Mouse (Mus musculus): ENCODE data around the gene Cs. TPM values are rescaled to one million over a fixed set of nuclear protein-coding genes. Genes with fewer than 3 reads are reported as not detected.
"Not testable (repeated sequence)": the region's sequence is repeated elsewhere in the genome, so short reads cannot be mapped to it uniquely, and the experiment has no call there.

Cs gene
- 61.9 and 64.4 TPM in 2 replicates for polyA plus RNA-seq (2011; ENCODE audit: insufficient read depth, insufficient read length, low replicate concordance, missing spikeins)

GRCm38 (mm10) chr10:128337306-128338181, at the start of gene Cs:
TSS of gene Cs (plus strand) at chr10:128337734.
- WGBS: under 1% methylated on average over 61 of the region's 61 CpGs
- peak within 1 kb of the TSS; percentile 99 for H3K27ac ChIP-seq (ENCODE audit: control insufficient read depth, insufficient read depth, low read depth, low read length, poor library complexity)
- H3K4me1 ChIP-seq (ENCODE audit: control insufficient read depth, insufficient read depth, low read length): peaks cover 3% of the 10 kb centered on the region; the same call in 1 of the 2 replicates
- peak within 1 kb of the TSS; percentile 98 for H3K4me3 ChIP-seq (replicated peaks; ENCODE audit: control insufficient read depth, low read depth, low read length)
- TF ChIP-seq CTCF (IDR thresholded peaks at IDR 0.05; ENCODE audit: control insufficient read depth, insufficient read depth, low read length) (no peak), POLR2A (IDR thresholded peaks at IDR 0.05; ENCODE audit: borderline replicate concordance, control insufficient read depth, low read depth, low read length) (peak; percentile 76; the same call in 1 of the 2 replicates)

GRCm38 (mm10) chr10:128290594-128290993, 46.9 kb upstream of the Cs start:
- 100% methylated on average over 1 of the region's 1 CpGs for WGBS
- not testable (repeated sequence) for H3K27ac ChIP-seq (ENCODE audit: control insufficient read depth, insufficient read depth, low read depth, low read length, poor library complexity); H3K4me3 ChIP-seq (replicated peaks; ENCODE audit: control insufficient read depth, low read depth, low read length); H3K4me1 ChIP-seq (ENCODE audit: control insufficient read depth, insufficient read depth, low read length)

GRCm38 (mm10) chr10:128296370-128297090, 41.0 kb upstream of the Cs start:
- TF ChIP-seq POLR2A (IDR thresholded peaks at IDR 0.05; ENCODE audit: borderline replicate concordance, control insufficient read depth, low read depth, low read length) (no peak), CTCF (IDR thresholded peaks at IDR 0.05; ENCODE audit: control insufficient read depth, insufficient read depth, low read length) (no peak)
- 81% methylated on average over 13 of the region's 13 CpGs for WGBS
- Histone ChIP-seq H3K4me3 (replicated peaks; ENCODE audit: control insufficient read depth, low read depth, low read length) (no peak overlapping the region), H3K4me1 (ENCODE audit: control insufficient read depth, insufficient read depth, low read length) (peaks cover 3% of the 10 kb centered on the region; the same call in 1 of the 2 replicates), H3K27ac (ENCODE audit: control insufficient read depth, insufficient read depth, low read depth, low read length, poor library complexity) (no peak overlapping the region)

GRCm38 (mm10) chr10:128297221-128297620, 40.3 kb upstream of the Cs start:
- 79% methylated on average over 4 of the region's 4 CpGs for WGBS
- no peak overlapping the region for H3K27ac ChIP-seq (ENCODE audit: control insufficient read depth, insufficient read depth, low read depth, low read length, poor library complexity)
- TF ChIP-seq POLR2A (IDR thresholded peaks at IDR 0.05; ENCODE audit: borderline replicate concordance, control insufficient read depth, low read depth, low read length) (no peak), CTCF (IDR thresholded peaks at IDR 0.05; ENCODE audit: control insufficient read depth, insufficient read depth, low read length) (no peak)

GRCm38 (mm10) chr10:128297622-128298021, 39.9 kb upstream of the Cs start:
- H3K4me1 ChIP-seq (ENCODE audit: control insufficient read depth, insufficient read depth, low read length): peaks cover 3% of the 10 kb centered on the region; the same call in 1 of the 2 replicates
- H3K27ac ChIP-seq (ENCODE audit: control insufficient read depth, insufficient read depth, low read depth, low read length, poor library complexity): peak overlapping the region; percentile 44
- no peak overlapping the region for H3K4me3 ChIP-seq (replicated peaks; ENCODE audit: control insufficient read depth, low read depth, low read length)
- TF ChIP-seq CTCF (IDR thresholded peaks at IDR 0.05; ENCODE audit: control insufficient read depth, insufficient read depth, low read length) (no peak), POLR2A (IDR thresholded peaks at IDR 0.05; ENCODE audit: borderline replicate concordance, control insufficient read depth, low read depth, low read length) (no peak)
- WGBS: 85% methylated on average over 11 of the region's 11 CpGs

More at GRCm38 (mm10) chr10:128297221-128297620, 40.3 kb upstream of the Cs start:
- H3K4me3 ChIP-seq (replicated peaks; ENCODE audit: control insufficient read depth, low read depth, low read length): no peak overlapping the region
- H3K4me1 ChIP-seq (ENCODE audit: control insufficient read depth, insufficient read depth, low read length): peaks cover 3% of the 10 kb centered on the region; the same call in 1 of the 2 replicates

GRCm38 (mm10) chr10:128298243-128298642, 39.3 kb upstream of the Cs start:
- H3K4me3 ChIP-seq (replicated peaks; ENCODE audit: control insufficient read depth, low read depth, low read length): no peak overlapping the region
- TF ChIP-seq CTCF (IDR thresholded peaks at IDR 0.05; ENCODE audit: control insufficient read depth, insufficient read depth, low read length) (no peak), POLR2A (IDR thresholded peaks at IDR 0.05; ENCODE audit: borderline replicate concordance, control insufficient read depth, low read depth, low read length) (no peak)
- 20% methylated on average over 6 of the region's 6 CpGs for WGBS
- H3K27ac ChIP-seq (ENCODE audit: control insufficient read depth, insufficient read depth, low read depth, low read length, poor library complexity): peak overlapping the region; percentile 44; the same call in 1 of the 2 replicates
- H3K4me1 ChIP-seq (ENCODE audit: control insufficient read depth, insufficient read depth, low read length): peaks cover 3% of the 10 kb centered on the region; the same call in 1 of the 2 replicates

GRCm38 (mm10) chr10:128298702-128299171, 38.8 kb upstream of the Cs start, which contains the start of gene Il23a:
TSS of gene Il23a (minus strand) at chr10:128298752.
- H3K27ac ChIP-seq (ENCODE audit: control insufficient read depth, insufficient read depth, low read depth, low read length, poor library complexity): peak within 1 kb of the TSS; percentile 44
- peaks cover 3% of the 10 kb centered on the region; the same call in 1 of the 2 replicates for H3K4me1 ChIP-seq (ENCODE audit: control insufficient read depth, insufficient read depth, low read length)
- H3K4me3 ChIP-seq (replicated peaks; ENCODE audit: control insufficient read depth, low read depth, low read length): no peak within 1 kb of the TSS
- 51% methylated on average over 11 of the region's 11 CpGs for WGBS
- TF ChIP-seq POLR2A (IDR thresholded peaks at IDR 0.05; ENCODE audit: borderline replicate concordance, control insufficient read depth, low read depth, low read length) (no peak), CTCF (IDR thresholded peaks at IDR 0.05; ENCODE audit: control insufficient read depth, insufficient read depth, low read length) (no peak)

- H3K27ac ChIP-seq (ENCODE audit: control insufficient read depth, insufficient read depth, low read depth, low read length, poor library complexity): no peak overlapping the region
- no peak overlapping the region for H3K4me3 ChIP-seq (replicated peaks; ENCODE audit: control insufficient read depth, low read depth, low read length)
- 20% methylated on average over 3 of the region's 3 CpGs for WGBS
- TF ChIP-seq POLR2A (IDR thresholded peaks at IDR 0.05; ENCODE audit: borderline replicate concordance, control insufficient read depth, low read depth, low read length): no peak
- no peak for TF ChIP-seq CTCF (IDR thresholded peaks at IDR 0.05; ENCODE audit: control insufficient read depth, insufficient read depth, low read length)
- H3K4me1 ChIP-seq (ENCODE audit: control insufficient read depth, insufficient read depth, low read length): peaks cover 5% of the 10 kb centered on the region; the same call in 1 of the 2 replicates
These were observed 35.2 kb upstream of the Cs start for GRCm38 (mm10) chr10:128302357-128302756.

All from bone marrow, adult 2 months (tissue).